Mouse (Mus musculus): ENCODE results near the gene Cdkal1.

Gene Cdkal1

DNA sequence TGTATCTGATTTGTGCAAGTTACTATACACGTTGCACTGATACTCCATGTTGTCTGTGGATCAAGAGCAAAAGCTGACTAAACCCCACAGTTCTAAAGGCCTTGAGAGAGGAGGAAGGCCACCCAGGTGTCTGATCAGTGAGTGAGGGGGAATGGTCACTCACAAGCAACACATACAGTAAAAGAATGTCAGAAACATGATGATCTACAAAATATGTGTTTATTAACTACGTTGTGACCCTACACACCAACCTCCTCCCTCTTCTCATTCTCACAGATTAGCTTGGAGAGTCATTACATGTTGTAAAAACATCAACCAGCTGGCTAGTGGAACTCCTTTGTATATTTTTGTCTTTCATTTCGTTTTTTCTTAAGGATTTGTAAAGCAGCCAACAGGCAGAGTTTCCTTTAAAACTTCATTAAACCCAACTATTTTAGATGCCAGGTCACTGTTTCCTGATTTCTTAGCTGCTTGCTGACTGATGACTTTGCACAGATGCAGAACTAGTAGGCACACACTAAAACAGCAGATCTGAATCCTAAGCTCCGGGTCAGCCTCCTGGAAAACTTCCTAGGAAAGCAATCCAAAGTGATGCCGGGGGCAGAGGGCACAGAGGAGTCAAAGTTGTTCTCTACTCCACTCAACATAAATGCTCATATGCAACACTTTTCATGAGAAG, 157.0 kb downstream of the Cdkal1 start:
- no peak for DNase-seq

DNA sequence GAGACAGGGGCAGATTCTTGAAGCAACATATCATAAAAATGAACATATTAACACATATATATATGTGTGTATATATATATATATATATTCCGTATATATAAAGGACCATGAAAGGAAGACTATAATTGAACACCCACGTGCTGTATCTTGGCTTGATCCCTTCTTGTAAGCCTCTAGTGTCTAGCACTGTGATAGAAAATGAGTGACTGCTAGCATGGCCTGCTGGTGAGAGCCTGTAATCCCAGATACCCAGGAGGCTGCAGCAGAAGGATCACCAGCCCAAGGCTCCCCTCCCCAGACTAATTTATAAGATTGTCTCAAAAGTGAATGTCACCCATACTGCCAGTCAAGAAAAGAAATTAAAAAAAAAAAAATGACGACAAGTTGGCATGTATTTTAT, 158.2 kb downstream of the Cdkal1 start:
- no peak for DNase-seq

DNA sequence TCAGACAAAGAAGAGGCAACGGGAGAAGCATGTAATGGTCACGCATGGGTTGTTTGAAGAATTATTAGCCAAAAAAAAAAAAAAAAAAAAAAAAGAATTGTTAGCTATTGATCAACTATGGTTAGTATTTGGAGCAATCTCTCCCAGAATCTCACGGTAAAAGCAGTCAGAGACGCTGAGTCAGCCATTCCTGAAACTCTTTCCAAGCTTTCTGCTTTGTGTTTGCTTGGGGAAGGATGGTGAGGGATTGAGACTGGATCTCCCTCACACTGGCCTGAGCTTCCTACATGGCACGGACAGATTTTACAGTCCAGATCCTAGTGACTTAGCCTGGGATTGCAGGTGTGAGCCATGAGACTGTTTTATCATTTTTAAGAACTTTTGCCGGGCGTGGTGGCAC, 164.7 kb downstream of the Cdkal1 start:
- DNase-seq: no peak

DNA sequence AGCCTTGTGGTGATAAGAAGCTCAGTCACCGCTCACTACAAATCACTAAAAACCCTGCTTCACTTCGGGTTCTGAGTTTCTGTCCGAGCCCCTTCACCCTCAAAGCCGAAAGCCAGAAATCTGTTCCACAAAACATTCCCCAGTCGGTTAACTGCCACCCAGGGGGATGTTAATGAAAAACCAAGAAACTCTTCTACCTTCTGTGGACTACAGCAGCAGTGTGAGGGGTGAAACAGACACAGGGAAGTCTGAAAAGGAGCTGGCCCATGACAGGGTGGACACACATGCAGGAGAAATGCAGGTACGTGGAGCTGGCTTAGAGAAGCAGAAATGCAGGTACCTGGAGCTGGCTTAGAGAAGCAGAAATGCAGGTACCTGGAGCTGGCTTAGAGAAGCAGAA, 166.6 kb downstream of the Cdkal1 start:
- no peak for DNase-seq

DNA sequence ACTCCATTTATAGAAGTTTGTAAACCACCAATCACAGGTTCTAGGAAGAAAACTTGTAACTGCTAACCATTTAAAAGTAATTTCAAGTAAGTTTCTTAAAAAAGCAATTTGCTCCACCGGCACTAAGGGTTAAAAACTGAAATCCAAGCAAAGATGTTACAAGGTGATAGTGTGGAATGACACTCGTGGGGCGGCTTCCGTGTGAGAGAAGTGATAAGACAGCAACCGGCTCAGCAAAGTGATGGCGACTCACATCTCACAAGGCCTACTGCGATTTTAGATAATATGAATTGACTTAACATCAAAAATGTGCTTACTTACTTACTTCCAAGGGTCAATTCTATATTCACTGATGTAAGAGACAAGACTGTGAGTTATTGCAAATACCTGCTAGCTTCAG, 167.6 kb downstream of the Cdkal1 start:
- no peak for DNase-seq

DNA sequence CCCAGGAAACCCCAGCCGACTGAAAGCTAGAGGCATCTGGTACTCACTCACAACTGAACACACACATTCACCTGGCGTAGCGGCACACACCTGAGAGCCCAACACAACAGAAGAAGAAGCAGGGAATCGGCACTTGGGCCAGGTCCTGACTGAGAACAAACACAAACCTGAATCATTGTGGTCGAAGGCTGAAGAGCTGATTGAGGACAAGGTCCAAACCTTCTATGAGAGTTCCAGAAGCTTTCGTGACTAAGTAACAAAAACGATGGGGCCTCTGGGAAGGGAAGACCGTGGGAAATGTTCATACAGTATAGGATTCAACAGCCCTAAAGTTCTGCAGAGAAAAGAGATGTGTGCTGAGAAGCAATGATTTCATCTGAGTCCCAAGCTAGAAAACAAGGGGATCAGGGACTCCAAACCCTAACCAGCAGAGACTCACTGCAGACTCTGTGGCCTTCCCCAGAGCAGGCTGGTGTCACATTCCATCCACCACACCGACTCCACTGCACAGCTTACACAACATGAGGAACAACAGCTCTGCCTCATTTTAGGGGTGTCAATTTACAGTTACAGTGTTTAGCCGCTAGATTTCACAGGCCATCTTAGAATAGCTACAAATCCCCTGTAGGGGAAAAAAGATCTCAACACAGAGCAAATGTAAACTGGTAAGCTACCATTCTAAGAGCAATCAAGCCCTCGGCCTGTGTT, 175.8 kb downstream of the Cdkal1 start:
- no peak for DNase-seq

DNA sequence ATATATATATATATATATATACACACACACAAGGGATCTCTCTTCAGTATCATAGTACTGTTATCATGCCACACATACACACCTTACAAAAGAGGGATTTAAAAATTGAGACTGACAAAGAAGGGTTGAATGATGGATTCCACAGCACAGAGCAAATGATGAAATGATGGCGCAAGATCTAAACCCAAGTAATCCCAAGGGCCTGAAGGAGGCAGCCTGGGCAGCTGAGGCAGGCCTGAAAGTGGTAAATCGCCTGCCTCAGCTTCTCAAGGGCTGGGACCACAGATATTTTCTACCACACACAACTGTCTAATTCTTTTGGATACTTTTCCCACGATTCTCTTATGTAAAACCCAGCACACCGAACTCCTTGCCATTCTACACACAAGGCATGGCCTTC, 177.9 kb downstream of the Cdkal1 start:
- no peak for DNase-seq

DNA sequence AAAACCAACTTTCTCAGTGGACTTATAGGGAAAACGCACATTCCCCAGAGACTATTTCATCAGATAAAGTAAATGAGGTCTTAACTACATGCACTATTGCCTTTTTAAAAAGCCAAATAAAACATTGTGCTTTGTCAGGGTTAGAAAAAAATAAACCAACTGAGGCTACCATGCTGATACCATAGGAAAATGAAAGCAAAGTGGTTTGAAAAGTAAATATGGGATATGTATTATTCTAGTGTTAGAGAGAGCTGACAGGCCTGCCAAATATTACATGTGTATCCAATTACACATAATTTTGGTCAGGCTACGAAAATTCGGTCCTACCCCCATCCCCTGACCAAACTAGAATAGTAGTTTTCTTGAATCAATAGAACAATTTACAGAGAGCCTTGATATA, 184.8 kb downstream of the Cdkal1 start:
- no peak for DNase-seq

DNA sequence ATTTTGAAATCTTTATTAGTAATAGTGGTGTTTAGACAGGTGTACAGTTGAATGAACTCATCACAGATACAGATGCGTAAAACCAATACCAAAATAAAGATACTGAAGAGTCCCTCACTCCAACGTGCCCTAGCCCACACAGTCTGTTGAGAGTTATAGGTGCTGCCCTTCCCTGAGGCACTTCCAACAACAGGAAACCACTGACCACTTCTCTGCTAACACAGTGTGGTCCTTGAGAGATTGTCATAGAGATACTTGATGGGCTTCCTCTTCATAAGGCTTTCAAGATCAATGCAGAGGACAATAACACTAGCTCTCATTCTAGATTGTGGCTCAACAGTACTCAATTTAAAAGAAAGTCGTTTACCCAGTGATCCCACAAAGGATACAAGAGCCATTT, 191.6 kb downstream of the Cdkal1 start:
- DNase-seq: no peak

DNA sequence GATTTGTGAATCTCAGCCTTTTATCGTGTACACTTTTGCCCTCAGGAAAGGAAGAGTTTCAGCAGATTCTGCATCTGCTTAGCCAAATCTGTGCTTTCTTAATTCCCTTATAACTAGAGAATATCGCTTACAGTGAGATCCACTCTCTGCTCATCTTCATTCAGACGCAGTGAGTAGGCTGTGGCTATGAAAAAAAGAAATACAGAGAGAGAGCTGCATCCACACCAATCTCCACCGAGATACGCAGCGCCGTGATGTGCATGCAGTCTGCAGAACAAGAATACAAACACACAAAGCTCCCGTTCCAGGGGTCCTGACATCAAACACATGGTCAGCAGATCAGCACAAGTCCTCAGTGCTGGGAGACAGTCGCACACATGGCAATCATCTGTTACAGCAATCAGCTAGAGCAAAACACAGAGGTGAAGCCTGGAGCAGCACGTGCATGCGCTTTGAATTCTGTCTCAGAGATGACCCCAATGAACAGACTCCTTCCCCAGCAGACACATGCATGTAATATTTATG, 199.6 kb downstream of the Cdkal1 start:
- no peak for DNase-seq

DNA sequence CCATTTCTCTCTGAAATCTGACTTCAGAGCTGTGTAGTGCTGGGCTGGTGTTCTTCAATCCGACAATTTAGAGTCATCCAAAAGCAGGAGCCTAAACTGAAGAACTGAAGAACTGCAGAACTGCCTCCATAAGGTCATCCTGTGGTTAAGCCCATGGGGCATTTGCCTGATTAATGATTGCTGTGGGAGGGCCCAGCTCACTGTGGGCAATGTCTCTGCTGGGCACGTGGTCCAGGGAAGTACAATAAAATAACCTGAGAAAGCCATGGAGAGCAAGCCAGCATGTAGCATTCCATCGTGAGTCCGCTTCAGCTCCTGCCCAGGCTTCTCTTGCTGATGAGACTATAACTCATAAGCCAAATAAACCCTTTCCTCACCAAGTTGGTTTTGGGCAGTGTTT, 202.1 kb downstream of the Cdkal1 start:
- no peak for DNase-seq

DNA sequence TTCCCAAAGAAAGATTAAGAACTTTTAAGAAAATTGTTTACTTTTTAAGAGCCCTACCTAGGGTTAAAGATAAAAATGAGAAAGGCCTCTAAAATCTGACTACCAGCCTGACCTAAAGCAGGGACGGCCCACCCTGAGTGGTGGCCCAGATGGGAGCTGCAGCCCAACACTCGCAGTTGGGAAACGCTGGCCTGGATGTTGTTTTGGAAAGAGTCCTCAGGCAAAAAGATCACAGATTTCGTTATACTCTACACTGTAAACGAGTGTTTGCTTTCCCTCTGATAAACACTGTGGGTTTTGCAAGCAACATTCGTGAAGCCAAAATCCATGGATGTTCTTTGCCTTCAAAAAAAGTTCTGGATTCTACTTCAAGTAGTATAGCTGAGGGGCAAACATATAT, 202.7 kb downstream of the Cdkal1 start:
- DNase-seq: no peak

DNA sequence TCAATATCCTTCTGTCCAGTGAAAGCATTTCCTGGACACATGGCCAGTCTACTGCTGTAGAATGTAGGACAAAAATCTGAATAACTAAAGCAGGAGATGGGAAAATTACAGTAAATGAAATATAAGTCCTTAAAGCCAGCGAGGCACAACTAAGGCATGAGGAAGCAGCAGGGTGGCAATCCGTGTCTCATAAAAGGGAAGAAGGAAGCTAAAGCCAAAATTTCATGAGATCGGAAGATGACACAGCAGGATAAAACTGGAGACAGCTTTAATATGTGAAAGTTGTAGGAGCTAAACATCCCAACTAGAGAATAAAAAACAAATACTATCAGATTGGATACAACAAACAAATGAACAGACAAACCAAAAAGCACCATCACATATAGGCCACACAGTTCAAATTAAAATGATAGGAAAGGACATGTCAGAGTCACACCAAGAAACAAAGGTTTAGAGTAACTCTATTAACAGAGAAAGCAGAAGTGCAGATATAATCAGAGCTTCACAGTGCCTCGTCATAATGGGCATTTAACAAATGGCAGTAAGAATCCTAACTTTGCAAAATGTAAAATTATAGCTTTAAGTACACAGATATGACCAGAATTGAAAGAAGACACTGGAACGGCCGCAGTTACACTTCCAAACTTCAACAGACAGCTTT, 204.8 kb downstream of the Cdkal1 start:
- no peak for DNase-seq

DNA sequence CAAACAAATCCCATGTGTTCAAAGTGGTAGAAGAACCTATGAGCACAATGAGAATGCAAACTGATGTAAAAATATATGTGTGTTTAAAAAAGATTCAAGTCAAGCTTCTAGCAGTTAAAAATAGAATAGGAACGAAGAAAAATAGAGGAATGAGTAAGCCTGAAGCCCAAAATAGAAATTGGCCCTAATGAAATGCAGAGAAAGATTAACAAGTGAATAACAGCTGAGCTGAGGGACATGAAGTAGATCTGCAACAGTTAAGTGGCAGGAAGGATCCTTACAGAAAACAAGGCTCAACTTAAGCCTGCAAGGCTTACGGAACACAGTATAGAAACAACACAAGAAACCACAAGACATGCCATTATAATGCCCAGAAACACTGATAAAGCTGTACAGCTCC, 205.9 kb downstream of the Cdkal1 start:
- no peak for DNase-seq

DNA sequence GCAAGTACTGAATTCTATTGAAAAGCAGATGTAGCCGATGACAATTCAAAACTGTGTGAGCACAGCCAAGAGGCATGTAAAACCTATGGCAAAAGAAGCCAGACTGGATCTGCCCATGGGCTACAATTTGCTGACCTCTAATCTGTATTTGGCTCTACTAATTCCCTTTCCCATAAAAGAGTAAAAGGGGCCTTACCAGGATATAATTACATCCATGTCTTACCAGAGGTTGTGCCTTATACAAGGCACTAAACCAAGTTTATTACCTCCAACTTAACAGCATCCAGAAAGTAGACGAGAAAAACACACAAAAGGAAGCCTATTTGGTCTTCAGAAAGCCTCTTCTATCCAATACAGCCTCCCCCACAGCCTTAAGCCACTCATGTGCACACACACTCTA, 213.2 kb downstream of the Cdkal1 start:
- no peak for DNase-seq

DNA sequence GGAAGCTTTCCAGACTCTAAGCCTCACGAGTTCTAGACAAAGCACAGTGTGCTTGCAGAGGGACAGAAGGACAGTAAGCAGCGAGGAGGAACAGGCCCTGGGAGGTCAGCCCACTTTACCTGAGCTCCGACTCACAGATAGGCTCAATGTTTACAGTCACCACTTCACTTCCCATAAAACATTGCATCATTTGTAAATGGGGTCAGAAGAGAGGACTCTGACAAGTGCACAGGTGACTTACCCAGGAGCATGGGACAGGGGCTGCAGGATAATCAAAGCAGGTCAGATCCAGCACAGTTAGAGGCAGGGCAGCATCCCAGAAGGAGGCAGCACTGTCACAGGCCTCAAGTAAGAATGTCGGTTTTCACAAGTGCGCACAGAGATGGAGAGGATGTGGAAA, 214.3 kb downstream of the Cdkal1 start:
- DNase-seq: no peak

DNA sequence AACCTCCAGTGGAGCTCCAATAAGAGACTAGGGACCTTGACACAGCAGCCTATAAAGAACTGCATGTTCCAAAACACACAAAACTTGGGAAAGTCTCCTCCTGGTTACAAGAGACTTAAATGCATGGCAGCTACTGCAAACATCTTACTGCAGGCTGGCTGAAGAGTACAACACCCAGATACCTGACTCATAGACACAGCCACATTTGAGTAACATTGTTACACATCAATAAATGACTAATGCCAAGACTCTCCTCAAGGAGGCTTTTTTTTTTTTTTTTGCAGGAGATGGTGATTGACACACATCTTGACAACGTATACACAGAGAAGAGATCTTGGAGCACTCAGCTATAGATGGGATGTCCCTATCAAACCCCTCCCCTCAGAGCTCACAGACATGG, 215.3 kb downstream of the Cdkal1 start:
- DNase-seq: no peak

DNA sequence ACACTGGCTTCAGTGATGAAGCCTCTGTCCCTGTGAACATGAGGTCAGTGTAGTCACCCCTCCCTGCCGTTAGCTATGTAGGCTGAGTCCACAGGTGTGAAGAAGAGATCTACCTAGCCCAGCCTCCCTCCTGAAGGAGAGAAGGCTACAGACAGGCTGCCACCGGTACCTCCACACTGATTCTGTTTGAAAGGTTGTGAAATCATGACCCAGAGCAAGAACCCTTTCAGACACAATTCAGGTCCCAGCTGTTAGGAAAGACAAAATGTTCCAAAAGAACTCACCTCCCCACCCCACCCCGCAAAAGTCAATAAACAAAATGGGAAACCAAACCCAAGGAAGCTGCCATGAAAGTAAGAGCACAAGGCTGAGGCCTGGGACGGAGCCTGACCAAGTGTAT, 217.2 kb downstream of the Cdkal1 start:
- no peak for DNase-seq

DNA sequence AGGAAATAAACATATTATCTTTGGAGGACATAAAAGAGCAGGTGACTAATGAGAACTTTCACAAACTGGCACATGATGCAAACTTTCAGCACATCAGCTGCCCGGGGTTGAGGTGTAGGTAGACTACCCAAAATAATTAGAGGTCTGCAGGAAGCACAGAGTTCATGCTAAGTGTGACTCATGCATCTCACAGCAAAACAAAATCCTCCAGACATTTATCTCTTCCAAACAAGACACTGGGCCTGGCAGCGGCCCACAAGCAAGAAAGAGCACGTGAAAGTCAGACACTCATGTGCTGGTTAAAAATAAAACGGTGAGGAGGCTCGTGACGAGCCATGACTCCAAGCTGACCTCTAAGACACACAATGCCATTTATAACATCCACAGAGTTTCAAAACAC, 217.7 kb downstream of the Cdkal1 start:
- no peak for DNase-seq

DNA sequence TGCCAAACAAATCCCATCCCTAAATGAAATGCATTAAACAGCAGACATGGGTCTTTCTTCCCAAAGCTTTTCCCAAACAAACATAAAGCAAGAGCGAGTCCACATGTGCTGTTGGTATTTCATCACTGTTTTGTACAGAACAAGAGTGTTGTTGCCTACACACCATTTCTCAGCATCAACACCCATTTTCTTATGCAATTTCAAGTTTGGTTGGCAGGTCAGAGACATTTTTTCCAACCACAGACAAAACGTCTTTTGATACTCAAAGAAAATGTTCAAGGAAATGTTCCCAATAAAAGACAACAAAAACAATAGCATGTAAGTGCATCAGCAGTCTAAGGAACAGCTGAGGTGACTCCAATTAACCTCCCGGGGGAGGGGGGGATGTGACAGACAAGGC, 219.9 kb downstream of the Cdkal1 start:
- DNase-seq: no peak

DNA sequence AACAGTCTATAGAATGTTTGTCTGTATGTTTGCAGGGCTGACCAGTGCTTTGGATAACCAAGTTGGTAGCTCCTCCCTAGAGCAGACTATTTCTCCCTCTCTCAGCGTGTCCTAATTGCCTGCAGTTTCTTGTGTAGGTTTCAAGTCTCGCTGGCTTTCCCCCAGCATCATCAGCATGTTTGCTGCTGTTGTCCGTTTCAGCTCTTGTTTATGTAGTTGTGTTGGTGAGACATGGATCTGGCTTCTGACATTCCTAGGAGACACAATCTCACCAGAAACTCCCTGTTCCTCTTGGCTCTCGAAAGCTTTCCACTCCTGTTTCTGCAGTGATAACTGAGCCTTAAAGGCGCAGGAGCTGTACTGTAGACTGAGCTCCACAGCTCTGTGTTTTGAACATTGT, 224.1 kb downstream of the Cdkal1 start:
- no peak for DNase-seq

DNA sequence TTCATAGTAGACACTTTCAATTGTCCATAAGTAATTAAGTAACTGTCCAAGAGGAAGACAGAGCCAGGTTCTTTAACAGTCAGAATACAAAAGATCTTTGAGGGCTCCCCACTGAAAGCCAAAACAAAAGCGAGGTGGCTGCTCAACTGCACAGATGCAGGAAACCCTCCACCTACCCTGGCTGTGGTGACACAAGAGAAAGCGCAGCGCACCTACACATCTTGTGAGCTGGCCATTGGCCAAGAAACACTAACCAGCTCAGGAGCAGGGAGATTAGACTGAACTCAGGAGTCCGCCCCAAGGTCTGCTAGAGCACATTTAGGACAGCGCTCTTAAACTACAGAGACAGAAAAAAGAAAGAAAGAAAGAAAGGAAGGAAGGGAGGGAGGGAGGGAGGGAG, 226.9 kb downstream of the Cdkal1 start:
- DNase-seq: no peak

DNA sequence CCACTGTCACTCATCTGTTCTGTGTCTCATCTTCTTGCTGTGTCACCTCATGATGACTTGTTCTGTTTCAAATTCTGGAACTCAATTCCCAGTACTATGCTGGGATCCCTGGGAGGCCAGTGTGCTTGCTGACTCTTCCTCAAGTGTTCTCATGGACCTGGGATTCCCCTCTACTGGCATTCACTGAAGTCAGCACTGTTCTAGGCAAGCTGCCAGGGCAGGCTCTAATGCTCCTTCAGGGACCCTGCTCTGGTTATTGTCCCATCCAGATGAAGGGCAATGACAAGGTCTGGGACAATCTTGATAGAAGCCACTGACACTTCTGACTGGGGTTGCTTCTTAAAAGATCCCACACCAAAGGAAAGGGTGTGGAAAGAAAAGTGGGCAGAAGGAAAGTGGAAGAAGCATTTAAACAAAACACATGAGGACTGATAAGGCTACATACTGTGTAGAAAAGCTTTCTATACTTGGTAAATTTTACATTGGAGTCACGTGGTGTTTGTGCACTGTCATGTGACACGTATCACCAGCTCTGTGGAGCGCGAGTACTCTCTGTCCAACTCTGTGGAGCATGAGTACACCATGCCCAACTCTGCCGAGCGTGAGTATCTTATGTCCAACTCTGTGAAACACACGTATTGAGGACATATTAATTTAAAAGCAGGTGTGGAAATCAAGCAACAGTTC, 227.9 kb downstream of the Cdkal1 start:
- DNase-seq: no peak

DNA sequence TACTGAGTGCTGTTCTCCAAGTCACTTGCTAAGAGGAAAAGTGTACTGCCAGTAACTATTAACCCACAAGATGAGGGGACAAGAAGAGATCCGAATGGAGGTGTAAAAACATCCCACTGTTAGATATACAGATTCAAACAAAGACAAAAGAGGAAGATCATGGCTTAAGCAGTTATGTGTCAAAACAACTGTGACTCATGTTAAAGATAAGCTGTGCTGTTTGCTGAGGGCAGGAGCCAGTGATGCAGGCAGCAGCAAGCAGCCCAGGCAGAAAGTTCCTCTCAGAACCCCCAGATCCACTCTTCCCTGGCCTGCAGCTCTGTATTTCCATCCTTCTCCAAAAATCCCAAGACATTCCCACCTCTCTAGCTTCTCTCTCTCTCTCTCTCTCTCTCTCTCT, 230.5 kb downstream of the Cdkal1 start:
- DNase-seq: no peak
